Mouse (Mus musculus): ENCODE data around the gene Bpi.

Bpi gene

DNA sequence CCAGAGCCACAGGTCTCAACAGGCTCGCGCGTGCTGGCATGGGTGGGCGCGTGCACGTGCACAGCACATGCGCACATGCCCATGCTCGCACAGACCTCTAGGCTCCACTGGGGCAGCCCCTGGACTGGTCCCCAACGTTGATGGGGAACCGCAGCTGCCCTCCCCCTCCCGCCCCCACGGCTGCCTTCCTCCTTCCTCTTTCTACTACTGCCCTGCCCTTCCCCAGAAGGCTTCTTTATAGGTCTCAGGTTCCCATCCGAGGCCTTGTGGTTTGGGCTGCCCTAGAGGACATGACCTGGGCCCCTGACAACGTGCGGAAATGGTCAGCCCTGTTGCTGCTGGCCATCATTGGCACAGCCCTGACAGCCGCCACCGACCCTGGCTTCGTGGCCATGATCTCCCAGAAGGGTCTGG lies at the start of gene Bpi:
TSS of gene Bpi (plus strand) at position 90 of the 414 bp plus-strand sequence.
- DNase-seq (ENCODE audit: low read depth, low spot score), result no peak

DNA sequence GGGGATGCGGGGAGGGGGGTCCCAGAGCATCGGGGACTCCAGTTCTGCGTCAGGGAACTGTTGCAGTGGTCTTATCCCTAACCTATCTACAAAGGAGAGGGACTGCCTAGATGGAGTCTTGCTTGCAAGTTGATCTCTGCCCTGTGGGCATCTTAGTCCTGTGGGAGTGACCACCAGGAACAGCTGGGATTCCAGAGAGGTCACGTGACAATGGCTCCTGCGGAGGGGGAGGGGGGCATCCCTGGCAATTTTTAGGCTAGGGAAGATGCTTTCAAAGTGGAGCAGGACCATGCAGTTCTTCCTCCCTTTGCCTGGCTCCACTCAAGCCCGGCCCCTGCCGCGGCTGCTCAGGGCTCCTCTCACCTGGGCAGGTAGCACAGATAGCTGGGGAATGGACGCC lies 48.1 kb upstream of the Bpi start:
- DNase-seq (ENCODE audit: low read depth, low spot score), result no peak

DNA sequence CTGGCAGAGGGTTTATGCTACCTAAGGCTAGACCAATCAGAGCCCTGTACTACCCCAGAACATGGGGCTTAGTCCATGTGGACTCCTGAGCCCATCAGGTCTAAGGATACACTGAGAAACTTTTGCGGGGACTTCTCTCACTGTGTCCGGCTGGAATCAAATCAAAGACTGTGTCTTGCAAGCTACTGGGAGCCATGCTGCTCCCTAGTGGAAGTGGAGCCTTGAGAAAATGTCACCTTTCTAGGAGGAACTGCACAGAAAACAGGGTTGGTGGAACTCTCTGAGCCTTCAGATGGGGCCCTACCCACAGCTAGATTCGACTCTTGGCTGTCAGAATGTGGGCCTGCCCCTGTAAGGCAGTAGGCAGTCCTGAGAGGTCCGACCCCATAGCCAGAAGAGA lies 47.4 kb upstream of the Bpi start:
- no peak for DNase-seq (ENCODE audit: low read depth, low spot score)

DNA sequence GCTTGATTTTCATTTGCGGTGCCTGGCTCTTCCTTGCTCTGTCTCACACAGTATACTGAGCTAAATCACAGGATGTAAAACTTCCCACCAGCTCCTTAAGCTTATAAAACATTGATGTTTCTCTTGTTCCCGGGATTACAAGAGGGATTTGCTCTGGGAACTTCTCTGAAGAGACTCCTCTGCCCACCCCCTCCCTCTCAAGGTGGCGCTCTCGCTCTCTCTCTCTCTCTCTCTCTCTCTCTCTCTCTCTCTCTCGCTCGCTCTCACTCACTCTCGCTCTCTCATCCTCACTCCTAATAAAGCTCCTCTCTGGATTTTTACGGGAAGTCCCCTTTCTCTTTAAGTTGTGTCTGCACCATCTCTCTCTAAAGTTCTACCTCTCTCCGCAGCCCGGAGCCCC lies 46.9 kb upstream of the Bpi start:
- no peak for DNase-seq (ENCODE audit: low read depth, low spot score)

DNA sequence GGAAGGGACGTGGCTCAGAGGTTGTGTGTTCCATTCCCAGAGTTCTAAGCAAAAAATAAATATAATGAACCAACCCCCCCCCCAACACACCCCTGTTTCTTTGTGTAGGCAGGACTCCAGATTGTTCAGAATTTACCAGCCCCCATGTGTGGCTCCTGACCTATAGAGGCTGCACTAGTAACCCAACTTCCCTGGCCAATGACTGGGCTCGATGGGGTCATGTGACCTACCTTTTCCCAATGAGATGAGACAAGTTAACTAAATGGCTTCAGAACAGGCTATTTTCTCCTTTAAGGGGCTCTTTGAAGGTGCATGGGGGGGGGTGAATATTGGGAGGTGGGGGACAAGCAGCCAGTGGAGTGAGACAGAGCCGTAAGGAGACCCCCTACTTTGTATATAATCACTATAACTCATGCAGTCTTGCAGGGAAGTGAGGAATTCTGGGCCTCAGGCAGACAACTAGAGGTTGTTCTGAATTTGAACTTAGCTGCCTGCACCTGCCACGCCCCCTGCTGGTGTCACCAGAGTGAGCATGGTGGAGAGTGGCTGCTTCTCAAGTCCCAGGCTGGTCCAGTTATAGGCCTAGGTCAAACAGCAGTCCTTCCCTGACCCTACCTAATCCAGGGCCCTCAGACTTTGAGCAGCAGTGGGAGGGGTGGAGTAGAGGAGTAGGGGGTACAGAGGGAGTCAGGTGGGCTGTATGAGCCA lies 46.0 kb upstream of the Bpi start:
- no peak for DNase-seq (ENCODE audit: low read depth, low spot score)

DNA sequence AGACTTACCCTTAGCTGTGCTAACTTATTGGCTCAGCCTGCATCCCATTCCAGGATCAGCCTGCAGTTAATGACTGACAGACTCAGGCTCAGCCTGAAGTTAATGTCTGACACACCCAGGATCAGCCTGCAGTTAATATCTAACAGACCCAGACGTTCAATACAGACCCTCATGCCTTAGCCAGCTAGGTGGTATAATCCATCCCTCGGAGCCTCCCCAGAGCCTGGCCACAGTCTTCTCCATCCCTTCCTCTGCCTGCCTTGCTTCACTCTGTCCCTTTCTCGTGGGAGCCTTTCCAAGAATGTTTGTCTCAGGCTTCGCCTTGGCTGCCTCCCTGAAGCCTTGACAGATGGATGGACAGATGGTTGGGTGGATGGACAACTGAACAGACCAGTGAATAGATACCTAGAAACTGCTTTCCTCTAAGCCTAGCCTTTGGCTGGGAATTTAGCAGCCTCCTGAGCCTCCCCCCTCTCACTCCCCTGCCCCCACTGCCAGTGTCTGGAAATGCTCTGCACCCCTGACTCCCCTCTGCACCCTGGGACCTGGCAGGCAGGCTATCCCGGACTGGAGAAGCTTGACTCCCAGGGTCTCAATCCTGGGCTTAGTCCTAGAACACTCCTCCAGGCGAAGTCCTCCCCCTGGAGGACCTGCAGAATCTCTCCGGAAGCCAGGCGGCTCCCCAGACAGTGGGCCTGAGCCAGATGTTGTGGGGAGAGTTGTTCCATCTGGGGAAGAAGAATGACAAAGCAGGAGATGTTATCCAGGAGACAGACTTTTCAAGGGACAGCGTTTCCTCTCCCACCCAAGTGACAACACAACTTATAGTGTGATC lies 42.4 kb upstream of the Bpi start:
- DNase-seq (ENCODE audit: low read depth, low spot score), result no peak

DNA sequence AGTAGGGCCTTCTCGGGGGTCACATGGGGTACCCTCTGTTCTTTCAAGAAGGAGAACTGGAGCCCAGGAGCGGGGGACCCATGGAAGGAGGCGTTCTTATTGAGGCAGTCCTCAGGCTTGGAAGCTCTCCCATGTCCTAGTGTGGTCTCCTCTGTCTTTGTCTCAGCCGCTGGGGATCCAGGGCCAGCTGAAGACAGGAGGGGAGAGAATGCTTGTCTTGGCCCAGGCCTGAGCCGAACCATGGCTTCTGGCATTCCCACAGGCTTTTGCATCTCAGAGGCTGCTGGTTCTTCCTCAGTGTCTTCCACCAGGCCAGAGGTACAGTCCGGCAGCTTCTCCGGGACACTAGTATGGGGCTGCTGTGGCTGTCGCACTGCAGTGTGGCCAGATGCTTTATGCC lies 41.4 kb upstream of the Bpi start:
- no peak for DNase-seq (ENCODE audit: low read depth, low spot score)

DNA sequence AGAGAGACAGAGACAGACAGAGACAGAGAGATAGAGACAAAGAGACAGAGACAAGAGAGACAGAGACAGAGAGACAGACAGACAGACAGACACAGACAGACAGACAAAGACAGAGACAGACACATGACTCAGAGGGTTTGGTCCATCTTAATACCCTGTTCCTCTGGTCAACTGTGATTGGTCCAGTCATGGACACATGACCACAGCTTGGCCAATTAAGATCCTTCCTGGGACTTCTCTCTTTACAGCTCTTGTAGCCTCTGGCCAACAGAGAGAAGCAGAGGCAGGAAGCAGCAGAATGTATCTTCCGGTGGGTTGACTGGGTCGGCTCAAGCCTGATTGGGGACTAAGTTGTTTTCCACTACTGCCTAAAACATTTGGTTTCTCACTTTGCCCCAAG lies 38.3 kb upstream of the Bpi start:
- no peak for DNase-seq (ENCODE audit: low read depth, low spot score)

DNA sequence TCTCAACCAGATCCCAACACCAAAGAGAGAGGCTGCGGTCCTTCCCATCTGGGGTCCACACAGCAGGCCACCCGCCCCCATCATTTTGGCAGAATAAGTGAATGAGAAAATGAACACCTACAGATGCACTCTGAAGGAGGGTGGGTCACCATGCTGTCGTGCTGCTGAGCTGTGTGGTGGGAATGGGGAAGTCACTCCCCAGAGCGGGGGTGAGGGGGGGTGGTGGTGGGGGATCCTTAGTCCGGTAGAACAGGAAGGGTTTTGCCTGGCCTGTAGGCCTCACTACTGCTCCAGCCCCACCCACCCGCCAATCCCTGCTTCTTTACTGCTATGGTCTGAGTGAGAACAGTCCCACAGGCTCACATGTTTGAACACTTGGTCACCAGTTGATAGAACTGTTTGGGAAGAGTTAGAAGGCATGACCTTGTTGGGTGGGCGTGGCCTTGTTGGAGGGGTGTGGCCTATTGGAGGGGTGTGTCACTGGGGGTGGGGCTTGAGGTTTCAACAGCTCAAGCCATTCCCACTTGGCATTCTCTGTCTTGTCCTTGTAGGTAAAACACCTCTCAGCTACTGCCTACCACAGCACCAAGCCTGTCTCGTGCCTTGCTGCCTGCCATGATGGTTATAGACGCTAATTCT lies 36.3 kb upstream of the Bpi start:
- DNase-seq (ENCODE audit: low read depth, low spot score), result no peak

DNA sequence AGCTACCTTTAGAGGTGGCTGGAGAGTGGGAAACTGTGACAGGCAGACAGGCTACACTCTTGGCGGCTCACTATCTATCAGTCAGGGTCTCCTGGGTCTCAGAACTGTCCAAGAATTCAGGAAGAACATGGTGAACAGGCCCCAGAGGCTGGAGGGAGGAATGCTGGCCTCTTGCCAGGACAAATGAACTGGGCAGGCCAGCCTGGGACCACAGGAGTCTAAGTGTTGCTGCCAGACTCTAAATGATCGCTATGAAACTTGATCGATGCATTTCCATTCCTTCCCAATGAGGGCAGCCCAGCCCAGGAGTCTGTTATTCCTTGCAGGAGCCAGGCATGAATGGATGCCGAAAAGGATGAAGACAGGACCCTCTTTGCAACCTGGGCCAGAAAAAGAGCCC lies 35.2 kb upstream of the Bpi start:
- no peak for DNase-seq (ENCODE audit: low read depth, low spot score)

DNA sequence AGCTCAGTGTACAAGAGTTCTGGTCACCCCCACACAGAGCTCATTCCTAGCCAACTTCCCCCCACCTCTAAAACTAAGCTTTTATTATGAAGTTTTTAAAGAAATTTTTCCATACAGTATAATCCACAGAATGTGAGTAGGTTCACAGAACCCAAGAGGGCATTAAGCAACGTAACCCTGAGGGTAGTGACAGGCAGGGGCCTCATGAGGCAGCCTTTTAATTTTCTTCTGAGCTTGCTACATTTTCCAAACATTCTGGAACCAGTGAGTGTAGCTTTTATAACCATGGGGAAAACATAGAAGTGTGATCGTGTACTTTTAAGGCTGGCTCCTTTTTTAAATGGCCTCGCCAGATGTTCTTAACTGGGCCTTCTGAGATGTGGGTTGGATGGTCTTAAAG lies 34.4 kb upstream of the Bpi start:
- no peak for DNase-seq (ENCODE audit: low read depth, low spot score)

DNA sequence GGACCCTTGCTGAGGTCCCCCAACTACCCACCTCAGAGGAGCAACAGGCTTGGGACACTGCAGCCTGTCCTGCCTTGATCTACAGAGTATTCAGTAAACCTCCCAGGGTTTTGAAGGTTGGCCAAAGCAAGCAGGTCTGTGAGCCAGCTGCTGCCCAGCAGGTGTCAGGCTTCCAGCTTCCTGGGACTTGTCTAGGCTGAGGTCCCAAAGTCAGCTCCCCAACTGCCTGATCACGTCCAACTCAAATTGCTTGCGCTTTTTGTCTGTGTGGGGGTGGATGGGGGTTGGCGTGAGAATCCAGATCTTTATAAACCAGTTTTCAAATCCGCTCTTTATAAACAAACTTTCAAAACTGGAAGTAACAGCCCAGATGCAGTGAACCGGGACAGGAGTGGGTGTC lies 32.6 kb upstream of the Bpi start:
- no peak for DNase-seq (ENCODE audit: low read depth, low spot score)

DNA sequence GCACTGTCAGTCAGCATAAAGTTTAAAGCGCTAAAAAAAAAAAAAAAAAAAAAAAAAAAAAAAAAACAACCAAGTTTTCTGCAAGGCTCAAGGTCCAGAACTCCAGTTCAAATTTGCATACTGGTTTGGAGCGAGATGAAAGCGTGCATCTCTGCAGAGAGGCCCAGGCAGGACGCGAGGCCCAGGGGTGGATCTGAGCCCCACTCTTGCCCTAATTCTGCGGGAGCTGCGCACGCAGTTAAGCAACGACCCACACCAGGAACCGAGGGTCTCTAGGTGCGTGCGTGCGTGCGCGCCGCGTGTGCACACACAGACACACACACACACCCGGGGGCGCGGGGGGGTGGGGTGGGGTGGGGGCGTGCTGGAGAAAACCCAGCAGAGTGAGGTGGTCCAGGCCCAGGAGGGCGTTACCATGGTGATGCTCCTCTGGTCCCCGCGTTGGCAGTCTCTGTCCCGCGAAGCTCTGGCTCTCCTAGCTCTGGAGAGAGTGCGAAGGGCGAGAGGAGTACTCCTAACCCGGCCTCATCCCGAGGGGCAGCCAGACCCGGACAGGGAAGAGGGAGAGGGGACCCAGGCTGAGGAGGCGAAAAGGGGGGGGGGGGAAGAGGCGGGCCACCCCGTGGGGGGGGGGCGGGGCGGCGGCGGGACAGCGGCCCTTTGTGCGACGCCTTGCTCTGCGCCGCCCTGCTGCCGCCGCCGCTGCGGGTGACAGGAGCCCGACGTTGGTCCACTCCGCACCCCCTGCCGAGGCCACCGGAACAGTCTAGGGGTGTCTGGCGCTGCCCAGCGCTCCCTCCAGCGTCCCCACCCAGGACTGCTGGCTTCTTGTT lies 29.0 kb upstream of the Bpi start, which contains the start of gene D630003M21Rik:
TSS of gene D630003M21Rik (minus strand) at position 553 of the 833 bp plus-strand sequence.
- no peak for DNase-seq (ENCODE audit: low read depth, low spot score)

DNA sequence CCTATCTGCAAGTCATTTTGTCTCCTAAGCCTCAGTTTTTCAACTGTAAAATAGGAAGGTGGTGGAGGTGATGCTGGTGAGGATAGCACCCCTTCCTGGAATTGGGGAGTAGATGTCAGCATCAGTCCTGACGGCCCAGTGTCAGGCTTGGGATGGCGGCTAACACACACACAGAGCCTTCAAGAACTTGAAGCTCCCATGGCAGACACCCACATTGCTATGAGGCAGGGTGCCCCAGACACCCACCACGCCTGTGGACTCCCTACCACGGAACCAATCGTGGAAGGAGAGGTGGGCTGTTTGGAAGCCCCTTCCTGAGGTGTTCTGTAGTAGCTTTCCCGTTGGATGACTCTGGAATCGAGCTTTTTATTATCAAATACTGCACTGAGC lies 28.4 kb upstream of the Bpi start:
- no peak for DNase-seq (ENCODE audit: low read depth, low spot score)

DNA sequence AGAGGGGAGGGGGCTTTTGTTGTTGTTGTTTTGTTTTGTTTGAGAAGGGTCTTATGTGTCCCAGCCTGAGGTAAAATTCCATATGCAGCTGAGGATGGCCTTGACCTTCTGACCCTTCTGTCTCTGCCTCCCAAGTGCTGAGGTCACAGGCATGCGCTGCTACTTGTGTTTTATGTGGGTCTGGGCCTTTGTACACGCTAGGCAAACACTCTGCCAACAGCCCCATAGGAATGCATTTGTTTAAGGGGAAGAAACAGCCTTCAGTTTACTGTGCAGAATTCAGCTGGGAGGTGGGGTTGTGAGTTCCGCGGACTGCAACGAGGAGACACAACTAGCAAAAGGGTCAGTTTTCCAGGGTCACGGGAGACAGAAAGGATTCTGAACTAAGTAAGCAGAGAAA lies 27.3 kb upstream of the Bpi start:
- DNase-seq (ENCODE audit: low read depth, low spot score), result no peak

DNA sequence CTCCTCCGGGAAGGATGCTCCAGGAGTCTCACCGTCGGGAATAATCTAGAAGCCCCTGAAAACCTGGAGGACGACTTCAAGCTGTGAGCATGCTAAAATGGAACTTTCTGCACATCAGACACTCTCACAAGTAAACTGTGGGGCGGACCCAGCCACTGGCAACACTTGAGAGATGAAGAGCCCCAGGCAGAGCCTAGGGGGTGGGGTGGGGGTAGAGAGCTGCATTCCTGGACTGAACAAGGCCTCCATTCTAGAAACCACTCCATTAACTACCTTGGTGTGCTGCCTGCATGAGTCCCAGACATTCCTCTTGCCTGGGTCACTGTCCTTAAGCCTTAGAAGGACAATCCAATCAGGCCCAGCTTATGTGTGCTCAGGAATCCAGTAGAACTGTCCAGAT lies 26.8 kb upstream of the Bpi start:
- DNase-seq (ENCODE audit: low read depth, low spot score), result no peak

DNA sequence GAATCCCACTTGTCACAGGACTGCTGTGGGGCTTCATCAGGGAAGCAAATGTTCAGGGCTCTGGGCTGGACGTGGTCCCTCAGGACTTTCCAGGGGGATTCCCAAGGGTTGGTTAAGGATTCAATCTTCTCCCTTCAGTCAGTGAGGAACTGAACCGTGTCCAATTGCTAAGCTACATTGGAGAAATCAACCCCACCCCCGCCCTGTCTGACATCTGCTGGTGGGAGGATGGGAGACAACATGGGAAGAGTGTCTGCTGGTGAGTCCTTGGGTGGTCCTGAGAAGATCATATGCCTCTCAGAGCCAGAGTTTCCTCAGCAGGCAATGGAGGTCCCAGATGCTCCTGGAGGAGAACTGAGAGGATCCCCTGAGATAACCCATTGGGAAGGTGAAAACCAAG lies 25.5 kb upstream of the Bpi start:
- no peak for DNase-seq (ENCODE audit: low read depth, low spot score)

DNA sequence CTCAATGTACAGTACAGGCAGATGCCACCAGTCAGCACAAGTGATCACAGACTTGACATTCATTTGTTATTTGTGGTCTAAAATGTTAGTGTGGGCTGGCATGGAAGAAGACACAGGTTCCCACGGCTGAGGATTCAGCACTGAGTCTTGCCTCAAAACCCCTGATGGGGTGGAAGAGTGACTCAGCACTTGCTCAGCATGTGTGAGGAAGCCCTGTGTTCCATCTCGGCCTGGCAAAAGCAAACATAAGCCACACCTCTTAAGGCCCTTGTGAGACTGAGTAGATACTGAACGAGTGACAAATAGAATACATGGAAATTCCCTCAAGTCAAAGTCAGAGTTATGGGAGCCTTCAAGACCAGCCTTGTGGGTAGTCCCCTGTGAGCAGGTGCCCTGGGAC lies 24.8 kb upstream of the Bpi start:
- no peak for DNase-seq (ENCODE audit: low read depth, low spot score)

DNA sequence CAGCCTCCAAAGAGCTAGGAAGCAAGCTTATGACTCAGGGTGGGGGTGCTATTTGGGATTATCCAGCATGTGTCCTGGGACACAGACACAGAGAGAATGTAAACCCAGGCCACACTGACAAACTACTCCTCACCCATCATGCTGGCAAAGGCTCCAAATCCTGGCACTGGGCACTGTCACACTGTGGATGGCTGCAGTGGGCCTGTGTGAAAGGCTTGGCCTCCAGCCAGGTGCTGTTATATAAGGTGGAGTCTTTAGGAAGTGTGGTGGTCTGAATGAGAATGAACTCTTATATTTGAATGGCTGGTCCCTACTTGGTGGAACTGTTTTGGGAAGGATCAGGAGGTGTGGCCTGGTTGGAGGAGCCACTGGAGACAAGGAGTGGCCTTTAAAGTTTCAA lies 21.2 kb upstream of the Bpi start:
- no peak for DNase-seq (ENCODE audit: low read depth, low spot score)

DNA sequence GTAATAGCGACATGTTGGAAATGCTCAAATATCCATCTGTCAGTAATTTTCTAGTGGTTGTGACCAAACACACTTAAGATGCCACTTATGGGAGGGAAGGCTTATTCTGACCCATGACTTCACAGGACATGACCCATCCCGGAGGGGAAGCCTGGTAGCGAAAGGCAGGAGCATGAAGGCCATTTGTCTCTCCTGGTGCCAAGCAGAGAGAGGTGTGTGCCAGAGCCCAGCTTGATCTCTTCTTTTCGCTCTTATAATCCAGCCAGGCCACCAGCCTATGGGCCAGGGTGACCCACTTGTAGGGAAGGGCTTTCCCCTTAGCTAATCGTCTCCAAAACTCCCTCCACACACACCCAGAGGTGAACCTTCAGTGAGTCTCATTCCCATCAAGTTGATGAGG lies 19.8 kb upstream of the Bpi start:
- no peak for DNase-seq (ENCODE audit: low read depth, low spot score)

DNA sequence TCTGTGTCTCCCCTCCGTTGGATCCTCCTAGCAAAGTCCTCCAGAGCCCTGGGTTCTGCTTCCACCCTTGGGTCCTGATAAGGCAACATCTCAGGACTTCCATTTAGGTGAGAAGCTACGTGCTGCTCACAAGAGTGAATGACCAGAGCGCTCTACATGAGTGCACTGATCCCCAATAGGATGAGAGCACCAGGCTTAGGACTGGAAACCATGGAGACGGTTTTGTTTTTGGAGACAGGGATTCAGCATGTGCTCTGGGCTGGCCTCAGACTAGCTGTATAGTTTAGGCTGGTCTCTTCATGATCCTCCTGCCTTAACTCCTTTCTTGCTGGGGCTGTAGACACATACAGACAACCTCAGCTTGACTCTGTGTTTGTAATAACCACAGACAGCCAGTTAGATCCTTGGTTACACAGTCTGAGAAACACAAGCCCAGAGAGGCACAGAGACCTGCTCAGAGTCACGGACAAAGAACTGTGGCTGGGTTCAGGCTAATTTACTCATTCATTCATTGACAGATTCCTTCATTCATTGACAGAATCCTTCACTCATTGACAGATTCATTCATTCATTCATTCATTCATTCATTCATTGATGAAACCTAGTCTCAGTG lies 16.7 kb upstream of the Bpi start:
- no peak for DNase-seq (ENCODE audit: low read depth, low spot score)

Measured in c-Kit-negative CD71-positive TER-119-positive erythroid progenitor cells, embryonic 14.5 days (primary cell).